Mouse (Mus musculus): Measurements from ENCODE around the gene Ttc12. TPM values are rescaled to one million over a fixed set of nuclear protein-coding genes. Genes with fewer than 3 reads are reported as not detected.

Ttc12 gene
- polyA plus RNA-seq, 1 experiment, result 0.04 TPM

DNA sequence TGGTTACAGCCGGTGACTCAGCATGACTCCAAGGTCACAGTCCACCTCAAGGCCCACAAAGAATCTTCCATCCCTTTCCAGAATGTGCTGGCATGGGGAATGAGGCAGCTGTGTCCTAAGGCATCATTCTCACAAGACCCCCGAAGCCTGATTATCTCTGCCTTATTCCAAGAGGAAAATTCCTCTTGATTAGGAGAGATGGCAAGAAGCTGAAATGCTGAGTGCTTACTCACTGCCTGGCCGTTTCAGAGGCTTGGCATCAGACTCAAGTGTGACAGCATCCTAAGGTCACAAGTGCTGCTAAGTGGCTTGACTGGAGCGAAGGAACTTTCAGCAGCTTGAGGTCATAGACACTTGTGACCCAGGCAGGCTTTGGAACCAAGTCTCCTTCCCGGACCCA is 75.4 kb downstream of the Ttc12 start:
- Histone ChIP-seq H3K9me3 (peaks cover 5% of the 10 kb centered on the region; the same call in 1 of the 2 replicates), H3K4me3 (replicated peaks) (no peak overlapping the region), H3K36me3 (replicated peaks; ENCODE audit: low read length) (no peaks in the 10 kb centered on the region), H3K4me1 (no peaks in the 10 kb centered on the region), H3K27me3 (replicated peaks) (no peaks in the 10 kb centered on the region)
- no peak for TF ChIP-seq GATA1 (IDR thresholded peaks at IDR 0.05; ENCODE audit: borderline replicate concordance, low read length)
- no peak for TF ChIP-seq FLI1 (IDR thresholded peaks at IDR 0.05; ENCODE audit: low read length)

DNA sequence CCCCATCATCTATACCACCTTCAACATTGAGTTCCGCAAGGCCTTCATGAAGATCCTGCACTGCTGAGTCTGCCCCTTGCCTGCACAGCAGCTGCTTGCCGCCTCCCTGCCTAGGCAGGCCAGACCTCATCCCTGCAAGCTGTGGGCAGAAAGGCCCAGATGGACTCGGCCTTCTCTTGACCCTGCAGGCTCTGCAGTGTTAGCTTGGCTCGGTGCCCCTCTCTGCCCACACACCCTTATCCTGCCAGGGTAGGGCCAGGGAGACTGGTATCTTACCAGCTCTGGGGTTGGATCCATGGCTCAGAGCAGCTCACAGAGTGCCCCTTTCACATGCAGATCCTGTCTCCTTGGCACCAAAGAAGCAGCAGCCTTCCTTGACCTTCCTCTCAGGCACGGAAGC is 79.0 kb downstream of the Ttc12 start:
- TF ChIP-seq FLI1 (IDR thresholded peaks at IDR 0.05; ENCODE audit: low read length) (no peak), GATA1 (IDR thresholded peaks at IDR 0.05; ENCODE audit: borderline replicate concordance, low read length) (no peak)
- no peak overlapping the region for H3K4me3 ChIP-seq (replicated peaks)
- H3K4me1 ChIP-seq, result no peaks in the 10 kb centered on the region
- H3K9me3 ChIP-seq, result peaks cover 16% of the 10 kb centered on the region; the same call in 1 of the 2 replicates
- H3K36me3 ChIP-seq (replicated peaks; ENCODE audit: low read length), result no peaks in the 10 kb centered on the region
- no peaks in the 10 kb centered on the region for H3K27me3 ChIP-seq (replicated peaks)

DNA sequence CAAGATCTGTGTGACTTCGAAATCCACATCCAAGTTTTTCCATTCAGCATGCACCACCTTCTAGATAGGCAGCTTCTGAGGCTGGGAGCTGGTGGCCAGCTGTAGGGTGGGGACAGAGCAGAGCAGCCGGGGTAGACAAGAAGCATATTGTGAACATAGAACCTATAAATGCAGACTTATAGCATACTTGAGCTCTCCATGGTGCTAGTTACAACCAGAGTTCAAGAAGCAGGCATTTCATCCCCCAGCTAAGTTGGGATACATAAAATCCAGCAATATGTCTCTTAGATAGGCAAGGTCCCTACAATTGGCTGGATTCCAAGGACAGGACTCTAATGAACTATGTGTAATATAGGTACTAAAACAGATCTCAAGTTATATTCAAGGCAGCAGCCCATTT is 82.3 kb downstream of the Ttc12 start:
- Histone ChIP-seq H3K4me1 (no peaks in the 10 kb centered on the region), H3K36me3 (replicated peaks; ENCODE audit: low read length) (no peaks in the 10 kb centered on the region), H3K9me3 (peaks cover 21% of the 10 kb centered on the region; the same call in 1 of the 2 replicates), H3K4me3 (replicated peaks) (no peak overlapping the region), H3K27me3 (replicated peaks) (no peaks in the 10 kb centered on the region)
- TF ChIP-seq FLI1 (IDR thresholded peaks at IDR 0.05; ENCODE audit: low read length) (no peak), GATA1 (IDR thresholded peaks at IDR 0.05; ENCODE audit: borderline replicate concordance, low read length) (no peak)

DNA sequence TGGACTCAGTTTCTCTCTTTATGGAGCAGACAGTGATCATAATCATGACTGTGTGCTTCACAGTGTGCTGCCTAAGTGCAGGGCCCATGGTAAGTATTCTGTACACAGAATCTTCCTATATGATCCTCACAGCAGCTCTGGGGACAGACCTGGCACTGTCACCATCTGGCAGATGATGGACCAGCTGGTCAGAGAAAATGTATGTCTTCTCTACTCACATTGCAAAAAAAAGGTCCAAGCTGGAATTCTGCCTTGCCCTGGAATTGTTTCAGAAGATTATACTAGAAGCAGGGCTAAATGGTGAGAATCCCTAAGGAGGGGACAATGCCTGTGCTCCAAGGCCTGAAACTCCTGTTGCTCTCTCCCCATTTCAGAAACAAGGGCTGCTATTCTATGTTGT is 90.0 kb downstream of the Ttc12 start:
- Histone ChIP-seq H3K4me3 (replicated peaks) (no peak overlapping the region), H3K9me3 (0 out of 2 replicates have a peak, but pooled peaks cover 2% of the 10 kb centered on the region), H3K27me3 (replicated peaks) (no peaks in the 10 kb centered on the region), H3K36me3 (replicated peaks; ENCODE audit: low read length) (no peaks in the 10 kb centered on the region), H3K4me1 (no peaks in the 10 kb centered on the region)
- no peak for TF ChIP-seq GATA1 (IDR thresholded peaks at IDR 0.05; ENCODE audit: borderline replicate concordance, low read length)
- no peak for TF ChIP-seq FLI1 (IDR thresholded peaks at IDR 0.05; ENCODE audit: low read length)

DNA sequence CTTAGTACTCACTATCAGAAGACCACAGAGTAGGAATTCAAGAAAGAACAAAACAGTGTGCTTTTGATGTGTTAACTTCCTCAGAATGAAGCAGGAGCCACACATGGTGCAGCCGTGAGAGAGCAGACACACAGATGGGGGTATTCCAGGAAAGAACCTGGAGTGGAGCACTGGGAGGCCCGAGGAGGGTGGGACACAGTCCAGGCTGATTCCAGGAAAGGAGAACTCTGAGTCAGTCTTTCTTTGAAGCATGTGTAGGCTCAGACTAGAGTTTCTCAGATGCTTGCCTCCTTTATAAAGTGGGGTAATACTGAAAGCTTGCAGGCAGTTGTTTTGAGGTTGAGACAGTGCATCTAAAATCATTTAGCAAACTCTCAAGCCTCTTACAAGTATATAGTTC is 93.8 kb downstream of the Ttc12 start:
- TF ChIP-seq GATA1 (IDR thresholded peaks at IDR 0.05; ENCODE audit: borderline replicate concordance, low read length), result no peak
- TF ChIP-seq FLI1 (IDR thresholded peaks at IDR 0.05; ENCODE audit: low read length), result no peak
- Histone ChIP-seq H3K4me3 (replicated peaks) (no peak overlapping the region), H3K9me3 (no peaks in the 10 kb centered on the region), H3K36me3 (replicated peaks; ENCODE audit: low read length) (no peaks in the 10 kb centered on the region), H3K27me3 (replicated peaks) (no peaks in the 10 kb centered on the region), H3K4me1 (no peaks in the 10 kb centered on the region)

Other genes starting within 250 kb of the Ttc12 start
- not detected in 2 replicates for gene Gm4894, start 235.7 kb downstream of the Ttc12 start, polyA plus RNA-seq (2012; ENCODE audit: insufficient read depth, low replicate concordance)
- gene Drd2, start 145.6 kb downstream of the Ttc12 start, polyA plus RNA-seq (2012; ENCODE audit: insufficient read depth, low replicate concordance), result 0.09 TPM in 1 of 2 replicates, not detected in the other
- gene Ankk1, start 59.2 kb downstream of the Ttc12 start, polyA plus RNA-seq (2012; ENCODE audit: insufficient read depth, low replicate concordance), result not detected in 2 replicates